Mouse (Mus musculus): ENCODE data around the gene Scamp5. TPM values are rescaled to one million over a fixed set of nuclear protein-coding genes. Genes with fewer than 3 reads are reported as not detected.

Gene Scamp5
- polyA plus RNA-seq, 1 experiment from 2014 or later, result 9.6 TPM

GRCm38 (mm10) chr9:57494970-57495369 is 27.1 kb upstream of the Scamp5 start:
- Histone ChIP-seq H3K4me1 (no peaks in the 10 kb centered on the region), H3K27me3 (replicated peaks; ENCODE audit: low read depth, poor library complexity, severe bottlenecking) (peaks cover 18% of the 10 kb centered on the region), H3K27ac (replicated peaks) (no peak overlapping the region), H3K9me3 (no peaks in the 10 kb centered on the region), H3K4me3 (no peak overlapping the region), H3K36me3 (replicated peaks) (no peaks in the 10 kb centered on the region)
- no peak for DNase-seq (ENCODE audit: low spot score)

GRCm38 (mm10) chr9:57493532-57493931 is 25.7 kb upstream of the Scamp5 start:
- H3K9me3 ChIP-seq, result no peaks in the 10 kb centered on the region
- peaks cover 4% of the 10 kb centered on the region for H3K27me3 ChIP-seq (replicated peaks; ENCODE audit: low read depth, poor library complexity, severe bottlenecking)
- no peak for DNase-seq (ENCODE audit: low spot score)
- no peaks in the 10 kb centered on the region for H3K4me1 ChIP-seq
- 92% methylated on average over 2 of the region's 2 CpGs for WGBS
- no peak overlapping the region for H3K27ac ChIP-seq (replicated peaks)
- no peak overlapping the region for H3K4me3 ChIP-seq
- H3K36me3 ChIP-seq (replicated peaks), result no peaks in the 10 kb centered on the region

- Histone ChIP-seq H3K9me3 (no peaks in the 10 kb centered on the region), H3K36me3 (replicated peaks) (no peaks in the 10 kb centered on the region), H3K27me3 (replicated peaks; ENCODE audit: low read depth, poor library complexity, severe bottlenecking) (peaks cover 18% of the 10 kb centered on the region; the same call in 1 of the 2 replicates), H3K4me1 (no peaks in the 10 kb centered on the region), H3K27ac (replicated peaks) (no peak overlapping the region), H3K4me3 (no peak overlapping the region)
- DNase-seq (ENCODE audit: low spot score), result no peak
- 80% methylated on average over 7 of the region's 7 CpGs for WGBS
These were observed 19.9 kb upstream of the Scamp5 start for GRCm38 (mm10) chr9:57487807-57488206.

GRCm38 (mm10) chr9:57485774-57486173 is 17.9 kb upstream of the Scamp5 start:
- WGBS, result 17% methylated on average over 7 of the region's 7 CpGs
- no peaks in the 10 kb centered on the region for H3K9me3 ChIP-seq
- no peaks in the 10 kb centered on the region for H3K36me3 ChIP-seq (replicated peaks)
- no peak overlapping the region for H3K4me3 ChIP-seq
- H3K27me3 ChIP-seq (replicated peaks; ENCODE audit: low read depth, poor library complexity, severe bottlenecking), result peaks cover 18% of the 10 kb centered on the region; the same call in 1 of the 2 replicates
- H3K27ac ChIP-seq (replicated peaks), result no peak overlapping the region
- peak; percentile 81 for DNase-seq (ENCODE audit: low spot score)
- no peaks in the 10 kb centered on the region for H3K4me1 ChIP-seq

GRCm38 (mm10) chr9:57468914-57469313 is 1.1 kb upstream of the Scamp5 start:
- no peak for DNase-seq (ENCODE audit: low spot score)
- WGBS, result 71% methylated on average over 4 of the region's 4 CpGs

GRCm38 (mm10) chr9:57467271-57467771 is 539 bp downstream of the Scamp5 start:
- peaks cover 17% of the 10 kb centered on the region for H3K27me3 ChIP-seq (replicated peaks; ENCODE audit: low read depth, poor library complexity, severe bottlenecking)
- peaks cover 21% of the 10 kb centered on the region for H3K4me1 ChIP-seq
- H3K9me3 ChIP-seq, result no peaks in the 10 kb centered on the region
- H3K4me3 ChIP-seq, result peak overlapping the region; percentile 78
- no peaks in the 10 kb centered on the region for H3K36me3 ChIP-seq (replicated peaks)
- peak overlapping the region; percentile 77 for H3K27ac ChIP-seq (replicated peaks)
- whole genome bisulfite sequencing, result 2% methylated on average over 18 of the region's 18 CpGs
- DNase-seq (ENCODE audit: low spot score), result peak; percentile 41

More at GRCm38 (mm10) chr9:57468914-57469313, 1.1 kb upstream of the Scamp5 start:
- no peaks in the 10 kb centered on the region for H3K9me3 ChIP-seq
- H3K27ac ChIP-seq (replicated peaks), result no peak overlapping the region
- H3K36me3 ChIP-seq (replicated peaks), result no peaks in the 10 kb centered on the region
- peaks cover 21% of the 10 kb centered on the region for H3K4me1 ChIP-seq
- H3K4me3 ChIP-seq, result no peak overlapping the region
- peaks cover 17% of the 10 kb centered on the region for H3K27me3 ChIP-seq (replicated peaks; ENCODE audit: low read depth, poor library complexity, severe bottlenecking)

GRCm38 (mm10) chr9:57466101-57466500 is 1.8 kb downstream of the Scamp5 start:
- Histone ChIP-seq H3K9me3 (no peaks in the 10 kb centered on the region), H3K4me1 (peaks cover 21% of the 10 kb centered on the region), H3K27me3 (replicated peaks; ENCODE audit: low read depth, poor library complexity, severe bottlenecking) (peaks cover 17% of the 10 kb centered on the region), H3K4me3 (no peak overlapping the region), H3K27ac (replicated peaks) (no peak overlapping the region), H3K36me3 (replicated peaks) (no peaks in the 10 kb centered on the region)
- 55% methylated on average over 3 of the region's 3 CpGs for WGBS
- DNase-seq (ENCODE audit: low spot score), result no peak

- Histone ChIP-seq H3K9me3 (no peaks in the 10 kb centered on the region), H3K4me1 (peaks cover 16% of the 10 kb centered on the region), H3K4me3 (no peak overlapping the region), H3K27me3 (replicated peaks; ENCODE audit: low read depth, poor library complexity, severe bottlenecking) (peaks cover 17% of the 10 kb centered on the region), H3K36me3 (replicated peaks) (no peaks in the 10 kb centered on the region), H3K27ac (replicated peaks) (no peak overlapping the region)
- DNase-seq (ENCODE audit: low spot score), result no peak
- 91% methylated on average over 6 of the region's 6 CpGs for WGBS
These were observed 5.0 kb downstream of the Scamp5 start for GRCm38 (mm10) chr9:57462866-57463265.

- WGBS, result 95% methylated on average over 2 of the region's 2 CpGs
- DNase-seq (ENCODE audit: low spot score), result no peak
- no peaks in the 10 kb centered on the region for H3K27me3 ChIP-seq (replicated peaks; ENCODE audit: low read depth, poor library complexity, severe bottlenecking)
- H3K4me1 ChIP-seq, result no peaks in the 10 kb centered on the region
- no peak overlapping the region for H3K27ac ChIP-seq (replicated peaks)
- no peak overlapping the region for H3K4me3 ChIP-seq
- no peaks in the 10 kb centered on the region for H3K36me3 ChIP-seq (replicated peaks)
- no peaks in the 10 kb centered on the region for H3K9me3 ChIP-seq
These were observed 8.2 kb downstream of the Scamp5 start for GRCm38 (mm10) chr9:57459707-57460106.

GRCm38 (mm10) chr9:57453516-57453915 is 14.3 kb downstream of the Scamp5 start:
- Histone ChIP-seq H3K4me1 (no peaks in the 10 kb centered on the region), H3K4me3 (no peak overlapping the region), H3K36me3 (replicated peaks) (peaks cover 9% of the 10 kb centered on the region), H3K27me3 (replicated peaks; ENCODE audit: low read depth, poor library complexity, severe bottlenecking) (no peaks in the 10 kb centered on the region), H3K27ac (replicated peaks) (no peak overlapping the region), H3K9me3 (no peaks in the 10 kb centered on the region)
- WGBS, result 84% methylated on average over 4 of the region's 4 CpGs
- DNase-seq (ENCODE audit: low spot score), result no peak

- Histone ChIP-seq H3K9me3 (no peaks in the 10 kb centered on the region), H3K4me1 (no peaks in the 10 kb centered on the region), H3K27ac (replicated peaks) (no peak overlapping the region), H3K36me3 (replicated peaks) (peaks cover 9% of the 10 kb centered on the region), H3K27me3 (replicated peaks; ENCODE audit: low read depth, poor library complexity, severe bottlenecking) (no peaks in the 10 kb centered on the region), H3K4me3 (no peak overlapping the region)
- 85% methylated on average over 8 of the region's 8 CpGs for WGBS
- no peak for DNase-seq (ENCODE audit: low spot score)
These were observed 15.0 kb downstream of the Scamp5 start for GRCm38 (mm10) chr9:57452624-57453462.

GRCm38 (mm10) chr9:57449715-57450114 is 18.1 kb downstream of the Scamp5 start:
- 70% methylated on average over 1 of the region's 1 CpGs for WGBS
- Histone ChIP-seq H3K36me3 (replicated peaks) (peaks cover 9% of the 10 kb centered on the region), H3K27me3 (replicated peaks; ENCODE audit: low read depth, poor library complexity, severe bottlenecking) (no peaks in the 10 kb centered on the region), H3K9me3 (no peaks in the 10 kb centered on the region), H3K4me3 (no peak overlapping the region), H3K27ac (replicated peaks) (no peak overlapping the region), H3K4me1 (no peaks in the 10 kb centered on the region)
- no peak for DNase-seq (ENCODE audit: low spot score)

- Histone ChIP-seq H3K9me3 (no peaks in the 10 kb centered on the region), H3K4me3 (no peak overlapping the region), H3K27me3 (replicated peaks; ENCODE audit: low read depth, poor library complexity, severe bottlenecking) (no peaks in the 10 kb centered on the region), H3K36me3 (replicated peaks) (peaks cover 3% of the 10 kb centered on the region; the same call in 1 of the 2 replicates), H3K27ac (replicated peaks) (no peak overlapping the region), H3K4me1 (peaks cover 22% of the 10 kb centered on the region)
- WGBS, result 93% methylated on average over 1 of the region's 1 CpGs
- DNase-seq (ENCODE audit: low spot score), result no peak
These were observed 27.2 kb downstream of the Scamp5 start for GRCm38 (mm10) chr9:57440620-57441019.
